Mouse (Mus musculus): ENCODE results near the gene DXBay18. TPM values are rescaled to one million over a fixed set of nuclear protein-coding genes. Genes with fewer than 3 reads are reported as not detected.
"Not testable (repeated sequence)": the region's sequence is repeated elsewhere in the genome, so short reads cannot be mapped to it uniquely, and the experiment has no call there.

The DXBay18 gene
- polyA plus RNA-seq (2016; fragmentation: Nextera tagmentation; extraction: Ambion mirVana), result 0.12 TPM in 1 of 2 replicates, not detected in the other

- not testable (repeated sequence) for H3K4me2 ChIP-seq; H3K9me3 ChIP-seq (replicated peaks); H3K27ac ChIP-seq; H3K9ac ChIP-seq; ATAC-seq; H3K4me1 ChIP-seq; H3K36me3 ChIP-seq; H3K27me3 ChIP-seq (replicated peaks); H3K4me3 ChIP-seq
- WGBS (ENCODE audit: insufficient replicate concordance), result no CpG with 5 or more reads among the region's 7 CpGs
Observed at GRCm38 (mm10) chrX:73149350-73149749, at the start of gene DXBay18. TSS of gene DXBay18 (minus strand) at chrX:73149450.

- not testable (repeated sequence) for H3K9me3 ChIP-seq (replicated peaks); H3K4me3 ChIP-seq; H3K9ac ChIP-seq; H3K36me3 ChIP-seq; H3K4me1 ChIP-seq; H3K4me2 ChIP-seq; H3K27ac ChIP-seq; ATAC-seq; H3K27me3 ChIP-seq (replicated peaks)
- WGBS (ENCODE audit: insufficient replicate concordance), result 60% methylated on average over 12 of the region's 12 CpGs
Observed at GRCm38 (mm10) chrX:73191934-73192333, 42.7 kb upstream of the DXBay18 start, which contains the start of gene Xlr3b. TSS of gene Xlr3b (plus strand) at chrX:73192207.

- H3K9ac ChIP-seq; ATAC-seq; H3K4me1 ChIP-seq; H3K4me2 ChIP-seq; H3K27ac ChIP-seq; H3K9me3 ChIP-seq (replicated peaks); H3K4me3 ChIP-seq; H3K36me3 ChIP-seq; H3K27me3 ChIP-seq (replicated peaks): not testable (repeated sequence)
- 58% methylated on average over 9 of the region's 15 CpGs for WGBS (ENCODE audit: insufficient replicate concordance)
Observed at GRCm38 (mm10) chrX:73176889-73177288, 27.6 kb upstream of the DXBay18 start, which contains the start of gene Spin2d. TSS of gene Spin2d (minus strand) at chrX:73176989.

GRCm38 (mm10) chrX:73148496-73148895, 754 bp downstream of the DXBay18 start, which contains the start of gene Xlr5b:
TSS of gene Xlr5b (plus strand) at chrX:73148796.
- not testable (repeated sequence) for H3K27ac ChIP-seq; H3K4me1 ChIP-seq; H3K36me3 ChIP-seq; ATAC-seq; H3K4me2 ChIP-seq; H3K27me3 ChIP-seq (replicated peaks); H3K4me3 ChIP-seq; H3K9me3 ChIP-seq (replicated peaks); H3K9ac ChIP-seq
- no CpG with 5 or more reads among the region's 20 CpGs for WGBS (ENCODE audit: insufficient replicate concordance)

GRCm38 (mm10) chrX:73143218-73143618, 6.0 kb downstream of the DXBay18 start:
- WGBS (ENCODE audit: insufficient replicate concordance), result no CpG with 5 or more reads among the region's 7 CpGs
- not testable (repeated sequence) for H3K4me1 ChIP-seq; H3K9ac ChIP-seq; H3K27ac ChIP-seq; ATAC-seq; H3K4me3 ChIP-seq; H3K4me2 ChIP-seq; H3K9me3 ChIP-seq (replicated peaks); H3K27me3 ChIP-seq (replicated peaks); H3K36me3 ChIP-seq

- H3K27ac ChIP-seq; ATAC-seq; H3K4me1 ChIP-seq; H3K27me3 ChIP-seq (replicated peaks); H3K4me2 ChIP-seq; H3K36me3 ChIP-seq; H3K9ac ChIP-seq; H3K9me3 ChIP-seq (replicated peaks); H3K4me3 ChIP-seq: not testable (repeated sequence)
- WGBS (ENCODE audit: insufficient replicate concordance), result no CpG with 5 or more reads among the region's 12 CpGs
Observed at GRCm38 (mm10) chrX:73122859-73123829, 26.1 kb downstream of the DXBay18 start.

GRCm38 (mm10) chrX:73116747-73117146, 32.5 kb downstream of the DXBay18 start, which contains the start of gene Gm14685:
TSS of gene Gm14685 (plus strand) at chrX:73117047.
- not testable (repeated sequence) for ATAC-seq; H3K27me3 ChIP-seq (replicated peaks); H3K9me3 ChIP-seq (replicated peaks); H3K36me3 ChIP-seq; H3K4me3 ChIP-seq; H3K4me2 ChIP-seq; H3K4me1 ChIP-seq; H3K9ac ChIP-seq; H3K27ac ChIP-seq
- no CpG with 5 or more reads among the region's 7 CpGs for WGBS (ENCODE audit: insufficient replicate concordance)

GRCm38 (mm10) chrX:73096941-73097508, 52.2 kb downstream of the DXBay18 start, which contains the start of gene Xlr3a:
TSS of gene Xlr3a (minus strand) at chrX:73097095.
- not testable (repeated sequence) for H3K4me3 ChIP-seq; H3K4me1 ChIP-seq; H3K27me3 ChIP-seq (replicated peaks); H3K36me3 ChIP-seq; H3K9me3 ChIP-seq (replicated peaks); H3K4me2 ChIP-seq; H3K27ac ChIP-seq; ATAC-seq; H3K9ac ChIP-seq
- WGBS (ENCODE audit: insufficient replicate concordance), result 56% methylated on average over 12 of the region's 13 CpGs

Other genes starting within 250 kb of the DXBay18 start
- 41.1 and 45.9 TPM in 2 replicates for gene Cetn2, start 231.0 kb downstream of the DXBay18 start, polyA plus RNA-seq (2016; fragmentation: Nextera tagmentation; extraction: Ambion mirVana)
- gene Nsdhl, start 230.9 kb downstream of the DXBay18 start, polyA plus RNA-seq (2016; fragmentation: Nextera tagmentation; extraction: Ambion mirVana), result 21.0 and 24.4 TPM in 2 replicates
- 1.2 and 1.5 TPM in 2 replicates for gene Zfp185, start 162.1 kb downstream of the DXBay18 start, polyA plus RNA-seq (2016; fragmentation: Nextera tagmentation; extraction: Ambion mirVana)
- gene Pnma5, start 112.3 kb downstream of the DXBay18 start, polyA plus RNA-seq (2016; fragmentation: Nextera tagmentation; extraction: Ambion mirVana), result not detected in 2 replicates
- gene Pnma3, start 84.7 kb downstream of the DXBay18 start, polyA plus RNA-seq (2016; fragmentation: Nextera tagmentation; extraction: Ambion mirVana), result not detected in 2 replicates
- gene Xlr4a, start 67.0 kb downstream of the DXBay18 start, polyA plus RNA-seq (2016; fragmentation: Nextera tagmentation; extraction: Ambion mirVana), result 1.1 and 1.3 TPM in 2 replicates
- gene Xlr3a, start 52.4 kb downstream of the DXBay18 start, polyA plus RNA-seq (2016; fragmentation: Nextera tagmentation; extraction: Ambion mirVana), result 1.6 and 2.4 TPM in 2 replicates
- gene Gm14685, start 32.4 kb downstream of the DXBay18 start, polyA plus RNA-seq (2016; fragmentation: Nextera tagmentation; extraction: Ambion mirVana), result 0.07 TPM in 1 of 2 replicates, not detected in the other
- not detected in 2 replicates for gene Xlr5b, start 654 bp downstream of the DXBay18 start, polyA plus RNA-seq (2016; fragmentation: Nextera tagmentation; extraction: Ambion mirVana)
- gene Spin2d, start 27.5 kb upstream of the DXBay18 start, polyA plus RNA-seq (2016; fragmentation: Nextera tagmentation; extraction: Ambion mirVana), result not detected in 2 replicates
- gene Xlr3b, start 42.8 kb upstream of the DXBay18 start, polyA plus RNA-seq (2016; fragmentation: Nextera tagmentation; extraction: Ambion mirVana), result 2.9 and 3.4 TPM in 2 replicates
- gene Xlr4b, start 64.9 kb upstream of the DXBay18 start, polyA plus RNA-seq (2016; fragmentation: Nextera tagmentation; extraction: Ambion mirVana), result 2.1 and 2.5 TPM in 2 replicates
- gene F8a, start 78.8 kb upstream of the DXBay18 start, polyA plus RNA-seq (2016; fragmentation: Nextera tagmentation; extraction: Ambion mirVana), result 4.4 and 4.7 TPM in 2 replicates
- 0.50 and 0.51 TPM in 2 replicates for gene Xlr4c, start 93.7 kb upstream of the DXBay18 start, polyA plus RNA-seq (2016; fragmentation: Nextera tagmentation; extraction: Ambion mirVana)
- not detected in 2 replicates for gene Xlr3c, start 115.9 kb upstream of the DXBay18 start, polyA plus RNA-seq (2016; fragmentation: Nextera tagmentation; extraction: Ambion mirVana)
- not detected in 2 replicates for gene Xlr5a, start 143.5 kb upstream of the DXBay18 start, polyA plus RNA-seq (2016; fragmentation: Nextera tagmentation; extraction: Ambion mirVana)
- not detected in 2 replicates for gene Xlr5c, start 143.5 kb upstream of the DXBay18 start, polyA plus RNA-seq (2016; fragmentation: Nextera tagmentation; extraction: Ambion mirVana)
- gene Gm45015, start 187.4 kb upstream of the DXBay18 start, polyA plus RNA-seq (2016; fragmentation: Nextera tagmentation; extraction: Ambion mirVana), result not detected in 2 replicates
- gene Zfp275, start 193.2 kb upstream of the DXBay18 start, polyA plus RNA-seq (2016; fragmentation: Nextera tagmentation; extraction: Ambion mirVana), result 4.0 and 4.4 TPM in 2 replicates
- not detected in 2 replicates for gene Gm18336, start 249.3 kb upstream of the DXBay18 start, polyA plus RNA-seq (2016; fragmentation: Nextera tagmentation; extraction: Ambion mirVana)

Data from liver, embryonic 12.5 days (tissue).